Comparison of ENCODE assay signal across 9 mouse cellular contexts in the genomic region with DNA sequence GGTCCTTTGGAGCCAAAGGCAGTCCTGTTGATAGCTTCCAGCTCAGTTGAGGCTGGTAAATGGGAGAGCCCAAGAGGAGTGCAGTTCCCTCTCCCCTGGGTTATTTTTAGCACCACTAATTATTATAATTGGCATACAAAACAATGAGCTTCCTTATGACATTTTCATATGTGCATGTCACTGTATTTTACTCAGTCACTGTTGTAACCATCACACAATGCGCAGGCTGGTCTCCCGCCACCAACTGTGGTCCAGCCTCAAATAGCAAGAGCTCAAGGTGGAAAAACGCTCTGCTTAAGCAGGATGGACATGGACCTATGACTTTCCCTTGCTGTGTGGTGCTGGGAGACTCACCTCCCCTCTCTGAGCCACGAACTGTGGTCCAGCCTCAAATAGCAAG. TPM values are rescaled to one million over a fixed set of nuclear protein-coding genes. Genes with fewer than 3 reads are reported as not detected.
DNase-seq lines count a peak whose midpoint lies in the region; ATAC-seq and TF ChIP-seq lines count a peak whose summit lies in the region.
"Had no signal": no experiment of that assay in that cellular context is flagged by ENCODE, and none has a peak within 500 bp of the region (broad histone marks: within the 10 kb centered on the region; RNA-seq: fewer than 3 reads in every experiment).

No protein-coding gene starts in this region.

- H3K4me2 ChIP-seq in intestine, embryonic 14.5 days (ENCODE audit: low read length): peak overlapping the region; percentile 39
- no peak overlapping the region for H3K4me2 ChIP-seq in intestine, postnatal 0 days (replicated peaks; ENCODE audit: low read depth)
- H3K4me2 ChIP-seq in embryonic facial prominence, embryonic 15.5 days (replicated peaks): peak overlapping the region; percentile 16
- peak overlapping the region; percentile 40 for H3K4me2 ChIP-seq in hindbrain, embryonic 12.5 days (replicated peaks)
- no peak overlapping the region for H3K4me2 ChIP-seq in midbrain, embryonic 15.5 days

- H3K4me1 ChIP-seq in intestine, embryonic 14.5 days (replicated peaks; ENCODE audit: control insufficient read depth, insufficient read depth, low read length): peaks cover 16% of the 10 kb centered on the region
- H3K4me1 ChIP-seq in intestine, postnatal 0 days (replicated peaks; ENCODE audit: control insufficient read depth, insufficient read depth, low read length): no peaks in the 10 kb centered on the region
- peaks cover 25% of the 10 kb centered on the region for H3K4me1 ChIP-seq in embryonic facial prominence, embryonic 15.5 days
- peaks cover 44% of the 10 kb centered on the region for H3K4me1 ChIP-seq in hindbrain, embryonic 12.5 days
- H3K4me1 ChIP-seq in midbrain, embryonic 15.5 days: peaks cover 18% of the 10 kb centered on the region

- no peaks in the 10 kb centered on the region for H3K9me3 ChIP-seq in intestine, embryonic 14.5 days (ENCODE audit: control insufficient read depth, low read length)
- no peaks in the 10 kb centered on the region for H3K9me3 ChIP-seq in intestine, postnatal 0 days (ENCODE audit: control insufficient read depth)
- no peaks in the 10 kb centered on the region for H3K9me3 ChIP-seq in embryonic facial prominence, embryonic 15.5 days (replicated peaks)
- no peaks in the 10 kb centered on the region for H3K9me3 ChIP-seq in hindbrain, embryonic 12.5 days (replicated peaks)
- no peaks in the 10 kb centered on the region for H3K9me3 ChIP-seq in midbrain, embryonic 15.5 days

- TF ChIP-seq CTCF in intestine, postnatal 0 days (IDR thresholded peaks at IDR 0.05; ENCODE audit: low read depth): no peak

- no peaks in the 10 kb centered on the region for H3K27me3 ChIP-seq in intestine, embryonic 14.5 days (replicated peaks; ENCODE audit: control insufficient read depth, insufficient read depth, low read length)
- no peaks in the 10 kb centered on the region for H3K27me3 ChIP-seq in intestine, postnatal 0 days (replicated peaks; ENCODE audit: control insufficient read depth, insufficient read depth, low read length)
- H3K27me3 ChIP-seq in embryonic facial prominence, embryonic 15.5 days: no peaks in the 10 kb centered on the region
- H3K27me3 ChIP-seq in hindbrain, embryonic 12.5 days: no peaks in the 10 kb centered on the region
- H3K27me3 ChIP-seq in midbrain, embryonic 15.5 days (replicated peaks): no peaks in the 10 kb centered on the region

- 82% methylated on average over 4 of the region's 4 CpGs for WGBS in intestine, embryonic 14.5 days
- 81% methylated on average over 4 of the region's 4 CpGs for WGBS in intestine, postnatal 0 days
- 77% methylated on average over 4 of the region's 4 CpGs for WGBS in embryonic facial prominence, embryonic 15.5 days
- WGBS in hindbrain, embryonic 12.5 days: 81% methylated on average over 4 of the region's 4 CpGs
- 84% methylated on average over 4 of the region's 4 CpGs for WGBS in midbrain, embryonic 15.5 days

- H3K36me3 ChIP-seq in intestine, embryonic 14.5 days (ENCODE audit: control insufficient read depth, insufficient read depth, low read length): no peaks in the 10 kb centered on the region
- no peaks in the 10 kb centered on the region for H3K36me3 ChIP-seq in intestine, postnatal 0 days (ENCODE audit: control insufficient read depth, insufficient read depth)
- no peaks in the 10 kb centered on the region for H3K36me3 ChIP-seq in embryonic facial prominence, embryonic 15.5 days
- no peaks in the 10 kb centered on the region for H3K36me3 ChIP-seq in hindbrain, embryonic 12.5 days
- H3K36me3 ChIP-seq in midbrain, embryonic 15.5 days (replicated peaks): no peaks in the 10 kb centered on the region

- H3K27ac ChIP-seq in intestine, embryonic 14.5 days (ENCODE audit: low read depth): 0 out of 2 replicates have a peak overlapping the region, but pooled peaks have one; percentile 27
- no peak overlapping the region for H3K27ac ChIP-seq in intestine, postnatal 0 days (ENCODE audit: low read depth, low read length)
- peak overlapping the region; percentile 81 for H3K27ac ChIP-seq in embryonic facial prominence, embryonic 15.5 days (replicated peaks)
- H3K27ac ChIP-seq in hindbrain, embryonic 12.5 days: peak overlapping the region; percentile 64
- peak overlapping the region; percentile 66 for H3K27ac ChIP-seq in midbrain, embryonic 15.5 days

- no peak for DNase-seq in intestine, embryonic 14.5 days (ENCODE audit: low spot score)
- no peak for DNase-seq in cerebellum, postnatal 4 days (ENCODE audit: low spot score in 2 of 2)
- no peak for DNase-seq in thymus, postnatal 4 days
- DNase-seq: gastrocnemius, postnatal 36 days; right cerebral cortex, adult 18-20 months had no signal

- no peak overlapping the region for H3K4me3 ChIP-seq in intestine, embryonic 14.5 days (ENCODE audit: low read depth, low read length)
- no peak overlapping the region for H3K4me3 ChIP-seq in intestine, postnatal 0 days (ENCODE audit: low read depth, low read length)
- no peak overlapping the region for H3K4me3 ChIP-seq in embryonic facial prominence, embryonic 15.5 days (replicated peaks)
- H3K4me3 ChIP-seq in hindbrain, embryonic 12.5 days: no peak overlapping the region
- H3K4me3 ChIP-seq in midbrain, embryonic 15.5 days: no peak overlapping the region

- no peak overlapping the region for H3K9ac ChIP-seq in intestine, embryonic 14.5 days (ENCODE audit: low read length)
- H3K9ac ChIP-seq in intestine, postnatal 0 days (ENCODE audit: low read depth, low read length): no peak overlapping the region
- no peak overlapping the region for H3K9ac ChIP-seq in embryonic facial prominence, embryonic 15.5 days
- no peak overlapping the region for H3K9ac ChIP-seq in hindbrain, embryonic 12.5 days
- no peak overlapping the region for H3K9ac ChIP-seq in midbrain, embryonic 15.5 days

- ATAC-seq in intestine, embryonic 14.5 days (replicated peaks; ENCODE audit: low FRiP score, low TSS enrichment, low read depth): peak; percentile 1; the same call in 1 of the 2 replicates
- no peak for ATAC-seq in intestine, postnatal 0 days
- ATAC-seq in embryonic facial prominence, embryonic 15.5 days (ENCODE audit: insufficient number of reproducible peaks, low FRiP score, low TSS enrichment, low read depth): no peak
- peak; percentile 12; the same call in 1 of the 2 replicates for ATAC-seq in hindbrain, embryonic 12.5 days (ENCODE audit: low FRiP score)
- no peak for ATAC-seq in midbrain, embryonic 15.5 days (replicated peaks)

RNA-seq across cellular contexts. Expression of gene Crb2, which starts 18.3 kb away (rescaled TPM):
- polyA plus RNA-seq in intestine, embryonic 14.5 days (2014; fragmentation: Nextera tagmentation; extraction: Ambion mirVana): 3.6 and 4.2 TPM in 2 replicates
- polyA plus RNA-seq in intestine, postnatal 0 days (2015; fragmentation: Nextera tagmentation; extraction: Ambion mirVana): 0.51 and 0.60 TPM in 2 replicates
- polyA plus RNA-seq in embryonic facial prominence, embryonic 15.5 days (2015; fragmentation: Nextera tagmentation; extraction: Ambion mirVana): 0.12 and 0.15 TPM in 2 replicates
- polyA plus RNA-seq in hindbrain, embryonic 12.5 days (2016; fragmentation: Nextera tagmentation; extraction: Ambion mirVana): 12.3 and 14.7 TPM in 2 replicates
- polyA plus RNA-seq in midbrain, embryonic 15.5 days (2015; fragmentation: Nextera tagmentation; extraction: Ambion mirVana): 5.6 and 6.4 TPM in 2 replicates

RNA-seq across cellular contexts. Expression of gene Strbp, which starts 54.1 kb away (rescaled TPM):
- 47.3 and 48.3 TPM in 2 replicates for polyA plus RNA-seq in intestine, embryonic 14.5 days (2014; fragmentation: Nextera tagmentation; extraction: Ambion mirVana)
- 20.4 and 22.5 TPM in 2 replicates for polyA plus RNA-seq in intestine, postnatal 0 days (2015; fragmentation: Nextera tagmentation; extraction: Ambion mirVana)
- polyA plus RNA-seq in embryonic facial prominence, embryonic 15.5 days (2015; fragmentation: Nextera tagmentation; extraction: Ambion mirVana): 30.7 and 34.9 TPM in 2 replicates
- 102 and 107 TPM in 2 replicates for polyA plus RNA-seq in hindbrain, embryonic 12.5 days (2016; fragmentation: Nextera tagmentation; extraction: Ambion mirVana)
- 105 and 113 TPM in 2 replicates for polyA plus RNA-seq in midbrain, embryonic 15.5 days (2015; fragmentation: Nextera tagmentation; extraction: Ambion mirVana)

Comparison
In these comparisons a context has a peak if more than half of its experiments do, and no peak if none do; other contexts are left out.
1. ATAC-seq: peak in intestine, embryonic 14.5 days (single experiment) and hindbrain, embryonic 12.5 days (single experiment); none in intestine, postnatal 0 days (single experiment), embryonic facial prominence, embryonic 15.5 days (single experiment) and midbrain, embryonic 15.5 days (single experiment).
2. H3K4me2 ChIP-seq: peak in intestine, embryonic 14.5 days (single experiment), embryonic facial prominence, embryonic 15.5 days (single experiment) and hindbrain, embryonic 12.5 days (single experiment); none in intestine, postnatal 0 days (single experiment) and midbrain, embryonic 15.5 days (single experiment).